Mouse (Mus musculus) cerebellum, adult 2 months (tissue): ENCODE results near the gene Gm45717.

Source experiments
- CTCF ChIP-seq: fragments of 200-500 bp; IDR thresholded peaks from 2 replicates; pipeline ENCODE4 v1.5.1; 2011; ENCODE audit warnings: low read depth, mild to moderate bottlenecking, control low read depth, low read length, moderate library complexity, borderline replicate concordance; ENCODE audit not compliant: insufficient read depth
- POLR2A ChIP-seq: fragments of 200-500 bp; IDR thresholded peaks from 2 replicates; pipeline ENCODE4 v1.6.1; 2011; ENCODE audit warnings: low read length, control low read depth, borderline replicate concordance; ENCODE audit not compliant: insufficient read depth

- TF ChIP-seq CTCF (no peak), POLR2A (no peak)
Observed at GRCm38 (mm10) chr7:140921225-140921975, 34.3 kb downstream of the Gm45717 start.
